Mouse (Mus musculus) MEL (cell line): Measurements from ENCODE around the gene Duox1. TPM values are rescaled to one million over a fixed set of nuclear protein-coding genes. Genes with fewer than 3 reads are reported as not detected.

Experiments
- DNase-seq: peaks from one replicate; pipeline ENCODE4 v3.0.0; 2011; ENCODE audit warnings: low read depth, low spot score
- H3K27ac ChIP-seq: 2 replicates; pipeline ENCODE4 v1.5.1; 2012; ENCODE audit warnings: low read depth, mild to moderate bottlenecking, control low read depth, low read length, moderate library complexity; ENCODE audit not compliant: control insufficient read depth
- H3K27me3 ChIP-seq, 2 experiments: fragments of 150-350 bp in 1 of 2; sonication (generic) in 1 of 2; 2 replicates each; pipeline ENCODE4 v1.6.1; 2012; ENCODE audit warnings: low read length in 2 of 2, mild to moderate bottlenecking in 2 of 2, improper control_type of control experiment in 1 of 2, moderate library complexity in 1 of 2; ENCODE audit not compliant: insufficient read depth in 2 of 2, control insufficient read depth in 1 of 2
- H3K36me3 ChIP-seq, 2 experiments: 2 replicates each; pipeline ENCODE4 v1.6.1; 2012 to 2014; ENCODE audit warnings: low read length in 2 of 2, improper control_type of control experiment in 1 of 2, inconsistent platforms in 1 of 2, mild to moderate bottlenecking in 1 of 2; ENCODE audit not compliant: insufficient read depth in 2 of 2, control insufficient read depth in 1 of 2
- H3K4me1 ChIP-seq, 2 experiments: fragments of 150-350 bp in 1 of 2; sonication (generic) in 1 of 2; 2 replicates each; pipeline ENCODE4 v1.6.1; 2012; ENCODE audit warnings: low read length in 2 of 2, improper control_type of control experiment in 1 of 2, mild to moderate bottlenecking in 1 of 2; ENCODE audit not compliant: insufficient read depth in 2 of 2, control insufficient read depth in 1 of 2
- H3K4me3 ChIP-seq, 2 experiments: fragments of 150-350 bp in 1 of 2; sonication (generic) in 1 of 2; 2 replicates each; pipeline ENCODE4 v1.5.1; 2012; ENCODE audit warnings: low read depth in 2 of 2, low read length in 2 of 2, mild to moderate bottlenecking in 2 of 2, moderate library complexity in 2 of 2, control low read depth in 1 of 2, improper control_type of control experiment in 1 of 2; ENCODE audit not compliant: control insufficient read depth in 1 of 2, insufficient read depth in 1 of 2
- H3K79me2 ChIP-seq: 2 replicates; pipeline ENCODE4 v1.6.1; 2012; ENCODE audit warnings: mild to moderate bottlenecking, low read length, moderate library complexity; ENCODE audit not compliant: control insufficient read depth, poor library complexity, insufficient read depth
- H3K9ac ChIP-seq: 2 replicates; pipeline ENCODE4 v1.6.1; 2012; ENCODE audit warnings: low read depth, mild to moderate bottlenecking, control low read depth, low read length, moderate library complexity; ENCODE audit not compliant: control insufficient read depth, poor library complexity, severe bottlenecking
- H3K9me3 ChIP-seq: fragments of 150-350 bp; sonication (generic); replicated peaks from 2 replicates; pipeline ENCODE4 v1.6.1; 2012; ENCODE audit warnings: mild to moderate bottlenecking, low read length, improper control_type of control experiment, moderate library complexity; ENCODE audit not compliant: insufficient read depth
- BHLHE40 ChIP-seq: IDR thresholded peaks from 2 replicates; pipeline ENCODE4 v1.6.1; 2012; ENCODE audit warnings: low read depth, mild to moderate bottlenecking, inconsistent platforms, low read length, improper control_type of control experiment, borderline replicate concordance
- CHD2 ChIP-seq: IDR thresholded peaks from 2 replicates; pipeline ENCODE4 v1.6.1; 2011; ENCODE audit warnings: low read length, improper control_type of control experiment
- E2F4 ChIP-seq: IDR thresholded peaks from 2 replicates; pipeline ENCODE4 v1.6.1; 2011; ENCODE audit warnings: low read depth, low read length, improper control_type of control experiment, borderline replicate concordance
- ELF1 ChIP-seq: IDR thresholded peaks from 2 replicates; pipeline ENCODE4 v1.6.1; 2014; ENCODE audit warnings: low read depth, mild to moderate bottlenecking, inconsistent platforms, low read length, improper control_type of control experiment, moderate library complexity
- EP300 ChIP-seq, 2 experiments: IDR thresholded peaks; 2 replicates each; pipeline ENCODE4 v1.6.1; 2011; ENCODE audit warnings: improper control_type of control experiment in 2 of 2, low read length in 2 of 2, low read depth in 1 of 2, mild to moderate bottlenecking in 1 of 2
- ETS1 ChIP-seq: IDR thresholded peaks from 2 replicates; pipeline ENCODE4 v1.6.1; 2012; ENCODE audit warnings: low read depth, mild to moderate bottlenecking, inconsistent platforms, low read length, improper control_type of control experiment, moderate library complexity
- GABPA ChIP-seq: IDR thresholded peaks from 2 replicates; pipeline ENCODE4 v1.6.1; 2012; ENCODE audit warnings: low read depth, mild to moderate bottlenecking, inconsistent platforms, low read length, improper control_type of control experiment, moderate library complexity
- KAT2A ChIP-seq: conservative IDR thresholded peaks from 2 replicates; pipeline ENCODE4 v1.6.1; 2012; ENCODE audit warnings: low read depth, low read length, improper control_type of control experiment, inconsistent platforms
- MAFK ChIP-seq: IDR thresholded peaks from 2 replicates; pipeline ENCODE4 v1.6.1; 2011; ENCODE audit warnings: low read depth, mild to moderate bottlenecking, low read length, improper control_type of control experiment, borderline replicate concordance
- MAX ChIP-seq: IDR thresholded peaks from 2 replicates; pipeline ENCODE4 v1.6.1; 2011; ENCODE audit warnings: low read length, improper control_type of control experiment
- MAZ ChIP-seq: IDR thresholded peaks from 2 replicates; pipeline ENCODE4 v1.6.1; 2012; ENCODE audit warnings: low read depth, mild to moderate bottlenecking, inconsistent platforms, low read length, improper control_type of control experiment
- MXI1 ChIP-seq: IDR thresholded peaks from 2 replicates; pipeline ENCODE4 v1.6.1; 2011; ENCODE audit warnings: mild to moderate bottlenecking, low read depth, low read length, improper control_type of control experiment
- MYC ChIP-seq: IDR thresholded peaks from 2 replicates; pipeline ENCODE4 v1.6.1; 2011; ENCODE audit warnings: low read depth, mild to moderate bottlenecking, low read length, improper control_type of control experiment, moderate library complexity
- POLR2A ChIP-seq, 2 experiments: IDR thresholded peaks; 2 replicates each; pipeline ENCODE4 v1.6.1; 2011 to 2012; ENCODE audit warnings: low read length in 2 of 2, mild to moderate bottlenecking in 2 of 2, control low read depth in 1 of 2, improper control_type of control experiment in 1 of 2, low read depth in 1 of 2, moderate library complexity in 1 of 2; ENCODE audit not compliant: control insufficient read depth in 1 of 2, insufficient read depth in 1 of 2, poor library complexity in 1 of 2
- RAD21 ChIP-seq: IDR thresholded peaks from 2 replicates; pipeline ENCODE4 v1.6.1; 2011; ENCODE audit warnings: mild to moderate bottlenecking, low read depth, low read length, improper control_type of control experiment
- RCOR1 ChIP-seq: IDR thresholded peaks from 2 replicates; pipeline ENCODE4 v1.6.1; 2012; ENCODE audit warnings: low read depth, mild to moderate bottlenecking, inconsistent platforms, low read length, improper control_type of control experiment
- SIN3A ChIP-seq: IDR thresholded peaks from 2 replicates; pipeline ENCODE4 v1.6.1; 2012; ENCODE audit warnings: low read length, improper control_type of control experiment, inconsistent platforms
- SMC3 ChIP-seq: IDR thresholded peaks from 2 replicates; pipeline ENCODE4 v1.6.1; 2011; ENCODE audit warnings: low read depth, low read length, improper control_type of control experiment
- TAL1 ChIP-seq: IDR thresholded peaks from 2 replicates; pipeline ENCODE4 v1.6.1; 2012; ENCODE audit warnings: mild to moderate bottlenecking, inconsistent platforms, low read length, moderate library complexity, mixed read lengths
- TBP ChIP-seq: IDR thresholded peaks from 2 replicates; pipeline ENCODE4 v1.8.0; 2011; ENCODE audit warnings: low read depth, low read length, improper control_type of control experiment
- USF2 ChIP-seq, 2 experiments: IDR thresholded peaks; 2 replicates each; pipeline ENCODE4 v1.6.1; 2011 to 2012; ENCODE audit warnings: improper control_type of control experiment in 2 of 2, low read length in 2 of 2, borderline replicate concordance in 1 of 2, inconsistent platforms in 1 of 2, low read depth in 1 of 2, mild to moderate bottlenecking in 1 of 2; ENCODE audit not compliant: insufficient read depth in 1 of 2
- ZC3H11A ChIP-seq: IDR thresholded peaks from 2 replicates; pipeline ENCODE4 v1.6.1; 2012; ENCODE audit warnings: low read depth, mild to moderate bottlenecking, inconsistent platforms, low read length, improper control_type of control experiment
- ZMIZ1 ChIP-seq: IDR thresholded peaks from 2 replicates; pipeline ENCODE4 v1.6.1; 2012; ENCODE audit warnings: low read depth, mild to moderate bottlenecking, inconsistent platforms, low read length, improper control_type of control experiment, moderate library complexity
- ZNF384 ChIP-seq: IDR thresholded peaks from 2 replicates; pipeline ENCODE4 v1.6.1; 2012; ENCODE audit warnings: low read depth, mild to moderate bottlenecking, inconsistent platforms, low read length, improper control_type of control experiment
- polyA plus RNA-seq, 2 experiments: library from polyadenylated mRNA; stranded (reverse) in 1 of 2; unstranded in 1 of 2; fragments of >175 nt in 1 of 2; fragments of >200 nt in 1 of 2; gene quantifications; 2 replicates each; pipeline versions ENCODE4 v1.2.1 to v1.2.4; 2012; ENCODE audit warnings: low replicate concordance in 2 of 2, low read depth in 1 of 2; ENCODE audit not compliant: insufficient read length in 2 of 2, insufficient read depth in 1 of 2, missing spikeins in 1 of 2
- total RNA-seq: library from RNA; depleted of rRNA; stranded (reverse); fragments of 300-350 nt; gene quantifications from 2 replicates; pipeline ENCODE4 v1.2.3, GENCODE M21; 2012

The Duox1 gene
- total and polyA plus RNA-seq, 3 experiments = 0.01 TPM; not detected in 2

DNA sequence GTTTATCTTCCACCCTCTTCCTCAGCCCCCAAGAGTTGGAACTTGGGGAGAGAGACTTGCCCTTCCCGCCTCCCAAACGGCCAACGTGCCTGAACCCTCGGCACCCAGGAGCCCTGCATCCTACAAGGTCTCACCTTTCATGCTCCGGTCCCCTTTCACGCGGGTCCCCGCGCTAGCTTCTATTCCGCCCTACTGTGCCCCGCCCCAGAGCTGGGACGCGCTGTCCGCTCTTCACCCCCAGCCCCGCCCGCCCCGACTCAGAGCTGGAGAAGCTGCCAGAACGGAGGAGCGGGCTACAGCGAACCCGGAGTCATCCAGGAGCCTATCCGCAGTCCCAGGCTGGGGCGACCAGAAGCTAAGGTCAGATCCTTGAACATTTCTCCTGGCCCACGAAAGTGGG lies 1.9 kb upstream of the Duox1 start, which contains the start of gene Duoxa1:
Gene Duoxa1 (minus strand): TSS at position 195 of the 400 bp plus-strand sequence.
- Histone ChIP-seq H3K36me3 (no peaks in the 10 kb centered on the region), H3K9ac (no peak within 1 kb of the TSS), H3K4me1 (0 out of 4 replicates have a peak, but pooled peaks cover 0 to 2% of the 10 kb centered on the region in 2 experiments), H3K9me3 (no peaks in the 10 kb centered on the region; the same call in 1 of the 2 replicates), H3K27me3 (peaks cover 1 to 2% of the 10 kb centered on the region in 2 experiments; a peak in 1 of 4 replicates), H3K79me2 (no peaks in the 10 kb centered on the region), H3K4me3 (no peak within 1 kb of the TSS), H3K27ac (no peak within 1 kb of the TSS)
- TF ChIP-seq ELF1 (no peak), ZC3H11A (no peak), GABPA (no peak), MAFK (no peak), ETS1 (no peak)
- no peak for DNase-seq

DNA sequence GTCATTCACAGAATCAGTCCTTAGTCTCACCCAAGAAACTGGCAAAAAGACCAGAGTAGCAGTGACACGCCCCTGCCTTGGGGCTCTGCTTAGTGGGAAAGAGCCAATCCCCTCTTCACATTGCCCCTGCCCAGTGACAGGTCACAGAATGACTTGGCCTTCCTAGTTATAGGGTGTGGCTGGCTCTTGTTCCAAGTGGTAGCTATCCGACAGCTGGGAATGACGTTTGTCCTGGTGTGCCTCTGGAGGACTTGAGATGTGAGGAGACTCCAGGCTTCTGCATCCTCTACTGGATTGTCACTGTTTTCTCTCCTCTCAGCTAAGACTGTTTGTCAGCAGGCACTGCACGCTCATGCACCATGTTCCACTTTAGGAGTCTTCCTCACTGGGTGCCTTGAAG lies 1.9 kb downstream of the Duox1 start:
- H3K4me3 ChIP-seq = no peak overlapping the region
- no peaks in the 10 kb centered on the region for H3K79me2 ChIP-seq
- no peak for DNase-seq
- H3K4me1 ChIP-seq = 0 out of 4 replicates have a peak, but pooled peaks cover 0 to 2% of the 10 kb centered on the region in 2 experiments
- H3K9me3 ChIP-seq = no peaks in the 10 kb centered on the region
- no peak for TF ChIP-seq ZNF384
- no peak for TF ChIP-seq TBP
- TF ChIP-seq USF2 (IDR thresholded peaks at IDR 0.05; ENCODE audit: borderline replicate concordance in 1 of 2, insufficient read depth in 1 of 2, low read depth in 1 of 2, low read length in 2 of 2) = no peak
- no peak for TF ChIP-seq SMC3
- TF ChIP-seq TAL1 = no peak
- no peak for TF ChIP-seq MYC
- TF ChIP-seq POLR2A (IDR thresholded peaks at IDR 0.05; ENCODE audit: control insufficient read depth in 1 of 2, insufficient read depth in 1 of 2, low read depth in 1 of 2, low read length in 2 of 2, poor library complexity in 1 of 2) = no peak
- TF ChIP-seq KAT2A = no peak
- TF ChIP-seq BHLHE40 = no peak
- TF ChIP-seq SIN3A = no peak
- no peak for TF ChIP-seq EP300 (IDR thresholded peaks at IDR 0.05; ENCODE audit: low read depth in 1 of 2, low read length in 2 of 2)
- TF ChIP-seq E2F4 = no peak
- no peak for TF ChIP-seq CHD2
- no peak for TF ChIP-seq ZMIZ1
- TF ChIP-seq MXI1 = no peak
- TF ChIP-seq MAX = no peak
- no peak for TF ChIP-seq GABPA
- no peak for TF ChIP-seq RAD21
- no peak for TF ChIP-seq RCOR1
- no peak for TF ChIP-seq MAZ
- H3K27ac ChIP-seq = no peak overlapping the region
- no peak overlapping the region for H3K9ac ChIP-seq
- H3K36me3 ChIP-seq = no peaks in the 10 kb centered on the region
- peaks cover 0 to 3% of the 10 kb centered on the region in 2 experiments; a peak in 1 of 4 replicates for H3K27me3 ChIP-seq
